Mouse (Mus musculus): Measurements from ENCODE around the gene Ank2. TPM values are rescaled to one million over a fixed set of nuclear protein-coding genes. Genes with fewer than 3 reads are reported as not detected.
"Not testable (repeated sequence)": the region's sequence is repeated elsewhere in the genome, so short reads cannot be mapped to it uniquely, and the experiment has no call there.

The Ank2 gene
- total RNA-seq, 2 experiments from 2014 or later: 884 to 907 TPM

- peak; percentile 27 to 55 for DNase-seq (ENCODE audit: low spot score in 2 of 2)
Observed at GRCm38 (mm10) chr3:127429866-127430265, 69.3 kb downstream of the Ank2 start.

GRCm38 (mm10) chr3:127428527-127428926 is 70.6 kb downstream of the Ank2 start:
- DNase-seq (ENCODE audit: low spot score in 2 of 2): no peak

GRCm38 (mm10) chr3:127416950-127417349 is 82.2 kb downstream of the Ank2 start:
- no peak for DNase-seq (ENCODE audit: low spot score in 2 of 2)

GRCm38 (mm10) chr3:127414438-127414837 is 84.7 kb downstream of the Ank2 start:
- no peak for DNase-seq (ENCODE audit: low spot score in 2 of 2)

- DNase-seq (ENCODE audit: low spot score in 2 of 2): peak; percentile 77 to 84
Observed at GRCm38 (mm10) chr3:127408684-127409550, 90.2 kb downstream of the Ank2 start.

GRCm38 (mm10) chr3:127407868-127408574 is 91.1 kb downstream of the Ank2 start:
- peak; percentile 24 to 33 for DNase-seq (ENCODE audit: low spot score in 2 of 2)

GRCm38 (mm10) chr3:127406883-127407282 is 92.3 kb downstream of the Ank2 start:
- DNase-seq (ENCODE audit: low spot score in 2 of 2): no peak

GRCm38 (mm10) chr3:127404371-127404770 is 94.8 kb downstream of the Ank2 start:
- no peak for DNase-seq (ENCODE audit: low spot score in 2 of 2)

GRCm38 (mm10) chr3:127400976-127401375 is 98.2 kb downstream of the Ank2 start:
- DNase-seq (ENCODE audit: low spot score in 2 of 2): no peak

- DNase-seq (ENCODE audit: low spot score in 2 of 2): not testable (repeated sequence)
Observed at GRCm38 (mm10) chr3:127400468-127400867, 98.7 kb downstream of the Ank2 start.

- DNase-seq (ENCODE audit: low spot score in 2 of 2): no peak
Observed at GRCm38 (mm10) chr3:127397774-127398173, 101.4 kb downstream of the Ank2 start.

- no peak for DNase-seq (ENCODE audit: low spot score in 2 of 2)
Observed at GRCm38 (mm10) chr3:127395202-127395601, 103.9 kb downstream of the Ank2 start.

GRCm38 (mm10) chr3:127387016-127387517 is 112.1 kb downstream of the Ank2 start:
- DNase-seq (ENCODE audit: low spot score in 2 of 2): peak in 1 of 2 experiments; percentile 18

- no peak for DNase-seq (ENCODE audit: low spot score in 2 of 2)
Observed at GRCm38 (mm10) chr3:127383231-127383630, 115.9 kb downstream of the Ank2 start.

GRCm38 (mm10) chr3:127376901-127377460 is 122.2 kb downstream of the Ank2 start:
- peak in 1 of 2 experiments; percentile 34 for DNase-seq (ENCODE audit: low spot score in 2 of 2)

GRCm38 (mm10) chr3:127375956-127376660 is 123.0 kb downstream of the Ank2 start:
- DNase-seq (ENCODE audit: low spot score in 2 of 2): peak in 1 of 2 experiments; percentile 18

GRCm38 (mm10) chr3:127374190-127374710 is 124.9 kb downstream of the Ank2 start:
- DNase-seq (ENCODE audit: low spot score in 2 of 2): no peak

GRCm38 (mm10) chr3:127371774-127372173 is 127.4 kb downstream of the Ank2 start:
- DNase-seq (ENCODE audit: low spot score in 2 of 2): no peak

- no peak for DNase-seq (ENCODE audit: low spot score in 2 of 2)
Observed at GRCm38 (mm10) chr3:127369529-127369928, 129.6 kb downstream of the Ank2 start.

- DNase-seq (ENCODE audit: low spot score in 2 of 2): no peak
Observed at GRCm38 (mm10) chr3:127367450-127367849, 131.7 kb downstream of the Ank2 start.

- DNase-seq (ENCODE audit: low spot score in 2 of 2): peak; percentile 44 to 62
Observed at GRCm38 (mm10) chr3:127363512-127363911, 135.6 kb downstream of the Ank2 start.

Data from layer of hippocampus, postnatal 10 days (tissue).